Mouse (Mus musculus) subcutaneous adipose tissue, adult 2 months (tissue): ENCODE data around the gene Gm20489. TPM values are rescaled to one million over a fixed set of nuclear protein-coding genes. Genes with fewer than 3 reads are reported as not detected.

Experiments
- polyA plus RNA-seq: library from polyadenylated mRNA; depleted of rRNA; stranded (reverse); fragments of >200 nt; gene quantifications from 2 replicates; pipeline ENCODE4 v1.2.3, GENCODE M21; 2012; ENCODE audit warnings: low replicate concordance; rRNA removed

Gm20489 gene
- polyA plus RNA-seq = not detected in 2 replicates

DNA sequence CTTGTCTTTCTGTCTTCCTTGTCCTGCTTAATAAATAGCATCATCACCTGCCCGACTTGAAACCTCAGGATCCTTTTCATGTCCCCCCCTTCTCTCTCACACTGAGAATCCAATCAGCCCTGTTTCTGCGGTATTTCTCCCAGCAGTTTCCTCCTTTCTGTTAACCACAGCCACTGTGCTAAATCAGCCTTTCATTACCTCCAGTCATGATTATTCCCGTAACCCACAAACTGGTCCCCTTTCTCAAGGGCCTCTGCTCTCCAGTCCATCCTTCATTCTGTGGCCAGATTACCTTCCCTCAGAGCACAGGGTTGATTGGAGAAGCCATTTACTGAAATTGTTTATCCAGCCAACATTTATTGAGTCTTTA is at the start of gene Gm20489:
Gm20489 (minus strand) TSS at position 269 of the 370 bp plus-strand sequence.

DNA sequence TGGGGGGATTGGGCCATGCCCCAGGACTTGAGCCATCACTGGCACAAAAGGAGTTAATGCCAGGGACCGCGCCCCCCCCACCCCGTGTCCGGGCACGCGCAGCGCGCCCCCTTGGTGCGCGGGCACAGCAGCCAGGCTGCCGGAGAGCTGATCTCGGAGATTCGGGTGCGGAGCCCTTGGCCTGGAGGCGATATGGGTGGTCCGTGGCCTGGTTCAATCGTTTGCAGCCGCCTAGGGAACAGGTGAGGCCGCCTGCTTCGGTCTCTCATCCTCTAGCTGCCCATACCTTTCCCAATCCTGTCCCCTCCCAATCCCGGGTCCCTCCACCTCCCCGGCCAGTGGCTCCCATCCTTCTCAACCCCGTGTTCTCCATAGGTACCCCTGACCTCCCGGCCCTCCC is 30.2 kb upstream of the Gm20489 start, which contains the start of gene Nlgn3:
Nlgn3 (plus strand) TSS at position 114 of the 400 bp plus-strand sequence.

DNA sequence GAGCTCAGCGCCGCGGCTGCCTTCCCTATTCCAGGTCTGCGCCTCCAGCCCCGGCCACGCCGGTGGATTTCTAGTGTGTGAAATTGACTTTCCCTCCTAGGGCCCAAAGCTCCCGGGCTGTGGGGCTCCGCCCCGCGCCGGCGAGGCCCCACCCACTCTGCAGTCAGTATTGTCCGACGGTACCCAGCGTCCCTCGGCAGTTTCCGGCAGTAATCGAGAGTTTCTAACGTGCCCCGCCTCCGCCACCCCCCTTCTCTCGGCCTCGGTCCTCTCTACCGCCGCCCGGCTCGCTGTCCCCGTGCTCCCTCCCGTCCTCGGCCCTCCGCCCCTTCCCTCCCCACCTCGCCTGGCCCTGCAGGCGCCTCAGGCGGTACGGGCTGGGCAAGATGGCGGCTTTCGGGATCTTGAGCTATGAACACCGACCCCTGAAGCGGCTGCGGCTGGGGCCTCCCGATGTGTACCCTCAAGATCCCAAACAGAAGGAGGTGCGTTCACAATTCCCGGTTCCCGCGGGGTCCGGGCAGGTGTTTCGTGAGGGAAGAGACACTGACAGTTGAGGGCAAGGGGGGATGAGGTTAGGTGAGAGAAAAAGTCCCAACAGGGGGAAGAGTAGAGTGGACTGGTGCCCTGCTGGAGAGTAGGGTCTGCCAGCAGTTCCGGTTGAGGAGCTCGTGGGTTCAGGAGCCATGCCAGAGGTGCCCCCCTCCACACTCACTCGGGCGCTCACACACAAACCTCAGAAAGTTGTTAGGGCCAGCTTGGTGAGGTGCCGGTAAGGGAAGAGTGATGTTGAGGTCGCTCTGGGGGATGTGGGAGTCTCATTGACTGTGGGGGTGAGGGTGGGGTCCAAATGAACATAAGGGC is 5.3 kb upstream of the Gm20489 start, which contains the start of gene Med12:
Med12 (plus strand) TSS at position 156 of the 864 bp plus-strand sequence.

DNA sequence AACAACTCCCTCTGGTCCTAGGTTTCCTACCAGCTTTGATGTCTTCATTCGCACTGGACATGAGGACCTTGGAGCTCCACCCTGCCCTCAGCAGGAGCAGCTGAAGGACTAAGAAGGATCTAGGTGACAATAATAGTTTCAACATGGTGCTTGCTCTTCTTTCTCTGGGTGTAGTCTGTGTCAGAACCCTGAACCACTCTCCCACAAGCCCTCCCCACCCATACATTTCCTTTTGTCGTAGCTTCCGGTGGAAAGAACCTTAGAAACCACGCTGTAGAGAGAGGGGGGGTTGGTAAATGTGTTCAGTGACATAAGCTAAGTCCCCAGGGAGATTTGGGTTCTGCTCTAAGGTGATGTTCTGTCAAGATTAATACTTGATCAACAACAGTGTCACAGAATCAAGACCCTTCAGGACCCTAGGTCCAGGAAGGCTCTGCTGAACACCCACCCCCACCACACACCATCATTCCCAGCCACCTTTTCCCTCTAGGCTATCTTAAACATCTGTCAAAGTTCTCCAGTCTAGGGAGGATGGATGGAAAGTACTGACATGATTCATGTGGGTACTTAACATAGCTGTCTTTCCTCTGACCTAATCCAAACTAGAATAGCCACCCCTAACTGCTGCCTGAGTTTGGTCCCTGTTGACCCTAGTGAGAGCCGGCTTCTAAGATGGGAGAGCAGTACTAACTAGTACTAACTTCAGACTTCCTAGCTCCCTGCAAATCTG is 633 bp downstream of the Gm20489 start, which contains the start of gene Il2rg:
Il2rg (minus strand) TSS at position 231 of the 730 bp plus-strand sequence.

DNA sequence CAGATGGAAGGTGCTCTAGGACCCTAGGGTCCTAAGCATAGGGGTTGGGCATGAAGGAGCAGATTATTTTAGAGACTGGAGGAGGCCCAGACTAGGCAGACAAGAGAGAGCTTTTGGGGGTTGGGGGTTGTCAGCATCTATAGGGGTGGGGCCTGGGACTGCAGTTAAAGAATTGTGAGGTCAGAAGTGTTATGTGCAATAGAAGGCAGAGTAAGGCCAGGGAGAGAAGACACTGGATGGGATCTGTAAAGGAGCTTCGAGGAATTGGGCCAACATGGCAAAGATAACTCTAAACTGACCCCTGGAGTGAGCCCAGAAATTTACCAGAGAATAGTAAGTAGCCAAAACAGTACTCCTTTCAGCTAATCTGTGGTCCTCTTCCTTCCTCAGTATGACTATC is 4.9 kb downstream of the Gm20489 start, which contains the start of gene Gm614:
Gm614 (minus strand) TSS at position 101 of the 400 bp plus-strand sequence.

DNA sequence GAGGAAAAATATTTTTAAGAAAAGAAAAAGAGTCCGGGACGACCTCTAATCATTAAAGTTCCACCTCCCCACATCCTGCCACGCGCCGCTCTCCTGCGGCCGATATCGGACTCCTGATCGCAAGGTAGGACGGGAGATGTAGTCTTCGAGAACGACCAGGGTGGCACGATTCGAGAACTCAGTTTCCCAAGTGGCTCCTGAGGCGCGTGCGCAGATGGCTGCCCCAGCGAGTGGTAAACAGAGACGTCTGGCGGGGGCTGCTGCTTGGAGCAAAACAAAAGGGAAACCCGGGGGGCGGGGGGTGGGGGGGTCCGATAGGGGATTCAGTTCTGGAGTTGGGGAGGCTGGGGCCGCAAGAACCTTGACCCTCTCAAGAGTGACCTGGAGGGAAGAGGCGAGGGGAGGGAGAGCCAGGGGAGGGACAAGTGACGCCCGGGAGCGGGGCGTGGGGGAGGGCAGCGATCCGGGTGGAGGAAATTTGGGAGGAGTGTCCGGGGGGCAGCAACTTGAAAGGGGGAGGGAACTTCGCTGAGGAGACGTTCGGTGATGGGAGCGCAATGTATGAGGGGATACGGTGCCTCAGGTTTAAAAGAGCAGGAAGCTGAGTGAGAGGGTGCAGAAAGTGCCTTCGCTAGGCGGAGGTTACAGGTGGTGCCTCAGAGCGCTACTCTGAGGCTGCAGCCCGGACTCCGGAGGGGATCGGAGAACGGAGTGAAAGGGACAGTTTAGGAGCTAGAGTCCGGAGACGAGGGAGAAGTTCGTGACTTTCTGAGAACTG is 14.7 kb downstream of the Gm20489 start, which contains the start of gene Foxo4:
Foxo4 (plus strand) TSS at position 577 of the 778 bp plus-strand sequence.

DNA sequence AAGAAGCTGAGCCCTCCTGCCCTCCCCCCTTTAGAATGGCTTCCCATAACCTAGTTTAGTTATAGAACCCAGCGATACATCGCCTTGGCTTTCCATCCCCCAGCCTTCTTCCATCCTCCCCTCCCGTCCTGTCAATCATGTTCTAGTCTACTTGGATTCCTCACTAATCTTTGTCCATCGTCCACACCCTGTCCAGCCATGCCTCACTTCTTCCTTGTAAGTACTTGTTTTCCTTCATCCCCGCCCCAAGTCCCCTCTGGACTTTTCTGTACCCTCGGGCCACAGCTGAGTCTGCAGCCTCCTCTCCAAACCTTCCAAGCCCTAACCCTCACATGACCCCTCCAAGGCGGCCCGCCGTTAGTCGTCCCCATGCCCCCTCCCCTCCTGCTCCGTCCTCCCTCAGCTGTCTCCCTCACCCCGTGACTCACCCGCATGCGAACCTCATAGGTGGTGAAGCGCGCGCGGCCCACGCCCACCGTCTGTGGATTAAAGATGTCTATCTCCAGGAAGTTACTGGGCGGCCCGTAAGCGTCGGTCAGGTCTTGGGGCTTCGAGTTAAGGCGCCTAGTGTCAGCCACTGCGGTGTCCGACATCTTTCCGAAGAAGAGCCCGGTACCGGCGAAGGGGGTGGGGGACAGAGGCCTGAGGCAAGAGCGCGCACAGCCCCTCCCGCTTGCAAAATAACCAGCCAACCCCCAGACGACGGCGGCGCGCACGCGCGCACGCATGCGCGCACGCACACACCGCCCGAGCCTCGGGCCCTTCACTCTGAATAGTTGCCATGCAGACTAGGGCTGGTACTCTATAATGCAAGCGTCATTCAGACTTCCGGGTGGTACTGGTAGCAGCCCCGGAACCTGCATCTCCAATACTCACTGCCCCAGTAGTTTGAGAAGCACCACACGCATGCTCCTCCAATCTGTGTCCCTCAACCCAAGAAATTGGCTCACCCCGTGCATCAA is 46.7 kb downstream of the Gm20489 start, which contains the start of gene Snx12:
Snx12 (minus strand) TSS at position 730 of the 962 bp plus-strand sequence.

Other genes with a start within 250 kb of the Gm20489 start
- gene Tex11, start 209.4 kb downstream of the Gm20489 start, polyA plus RNA-seq = not detected in 2 replicates
- gene Slc7a3, start 183.0 kb downstream of the Gm20489 start, polyA plus RNA-seq = 1.0 and 3.1 TPM in 2 replicates
- 19.1 and 27.4 TPM in 2 replicates for gene Snx12, start 46.5 kb downstream of the Gm20489 start, polyA plus RNA-seq
- gene Foxo4, start 14.5 kb downstream of the Gm20489 start, polyA plus RNA-seq = 49.5 and 50.2 TPM in 2 replicates
- 0.34 TPM in 1 of 2 replicates, not detected in the other for gene Gm614, start 5.0 kb downstream of the Gm20489 start, polyA plus RNA-seq
- 21.5 and 23.4 TPM in 2 replicates for gene Il2rg, start 768 bp downstream of the Gm20489 start, polyA plus RNA-seq
- 98.8 and 147 TPM in 2 replicates for gene Med12, start 5.0 kb upstream of the Gm20489 start, polyA plus RNA-seq
- 0.20 and 2.4 TPM in 2 replicates for gene Nlgn3, start 30.1 kb upstream of the Gm20489 start, polyA plus RNA-seq
- gene Gjb1, start 107.4 kb upstream of the Gm20489 start, polyA plus RNA-seq = 1.9 TPM in 1 of 2 replicates, not detected in the other
- 26.1 and 52.2 TPM in 2 replicates for gene Zmym3, start 151.8 kb upstream of the Gm20489 start, polyA plus RNA-seq
- 86.8 and 191 TPM in 2 replicates for gene Nono, start 160.3 kb upstream of the Gm20489 start, polyA plus RNA-seq
- gene Itgb1bp2, start 180.1 kb upstream of the Gm20489 start, polyA plus RNA-seq = 0.17 and 0.66 TPM in 2 replicates